Mouse (Mus musculus) testis, postnatal 10 days (tissue): Measurements from ENCODE around the gene Parn.

Source experiments
- DNase-seq: peaks from one replicate; pipeline ENCODE4 v3.0.0; 2021; ENCODE audit warnings: low spot score

Parn gene

DNA sequence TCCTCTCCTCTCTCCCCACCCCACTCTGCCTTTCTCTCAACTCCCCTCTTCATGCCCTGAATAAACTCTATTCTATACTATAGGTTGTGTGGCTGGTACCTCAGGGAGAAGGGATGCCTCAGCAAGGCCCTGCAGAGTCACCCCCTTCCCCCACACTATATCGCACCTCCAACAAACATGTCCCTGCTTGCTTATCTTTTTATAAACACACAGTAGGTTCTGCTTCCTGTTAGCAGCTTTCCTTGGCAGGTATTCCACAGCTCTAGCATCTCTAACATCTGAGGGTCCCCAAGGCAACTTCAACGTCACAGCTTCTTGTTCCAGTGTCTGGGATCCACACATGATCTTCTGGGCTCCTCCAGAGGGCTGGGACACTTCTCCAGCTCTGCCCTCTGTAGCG lies 117.3 kb downstream of the Parn start:
- no peak for DNase-seq

- no peak for DNase-seq
These were observed 118.0 kb downstream of the Parn start for GRCm38 (mm10) chr16:13549976-13550375.

DNA sequence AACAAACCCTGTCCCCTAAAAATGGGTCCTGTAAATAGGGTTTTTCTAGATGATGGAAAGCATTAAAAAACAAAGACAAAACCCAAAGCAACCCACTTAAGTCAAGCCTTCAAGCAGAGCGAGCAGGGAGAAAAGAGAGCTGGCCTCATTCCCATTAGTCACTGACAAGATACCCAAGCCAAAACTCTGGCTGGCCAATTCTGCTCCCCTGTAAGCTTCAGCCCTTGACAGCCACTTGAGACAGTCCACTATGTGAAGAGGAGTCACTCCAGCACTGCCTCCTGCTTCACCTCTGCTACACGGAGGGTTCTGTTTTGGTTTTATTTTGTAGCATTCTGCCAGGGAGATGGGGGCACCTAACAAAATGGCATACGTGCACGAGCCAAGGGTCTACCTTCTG lies 126.2 kb downstream of the Parn start:
- no peak for DNase-seq

GRCm38 (mm10) chr16:13541121-13541747 lies 126.7 kb downstream of the Parn start:
- DNase-seq = no peak

DNA sequence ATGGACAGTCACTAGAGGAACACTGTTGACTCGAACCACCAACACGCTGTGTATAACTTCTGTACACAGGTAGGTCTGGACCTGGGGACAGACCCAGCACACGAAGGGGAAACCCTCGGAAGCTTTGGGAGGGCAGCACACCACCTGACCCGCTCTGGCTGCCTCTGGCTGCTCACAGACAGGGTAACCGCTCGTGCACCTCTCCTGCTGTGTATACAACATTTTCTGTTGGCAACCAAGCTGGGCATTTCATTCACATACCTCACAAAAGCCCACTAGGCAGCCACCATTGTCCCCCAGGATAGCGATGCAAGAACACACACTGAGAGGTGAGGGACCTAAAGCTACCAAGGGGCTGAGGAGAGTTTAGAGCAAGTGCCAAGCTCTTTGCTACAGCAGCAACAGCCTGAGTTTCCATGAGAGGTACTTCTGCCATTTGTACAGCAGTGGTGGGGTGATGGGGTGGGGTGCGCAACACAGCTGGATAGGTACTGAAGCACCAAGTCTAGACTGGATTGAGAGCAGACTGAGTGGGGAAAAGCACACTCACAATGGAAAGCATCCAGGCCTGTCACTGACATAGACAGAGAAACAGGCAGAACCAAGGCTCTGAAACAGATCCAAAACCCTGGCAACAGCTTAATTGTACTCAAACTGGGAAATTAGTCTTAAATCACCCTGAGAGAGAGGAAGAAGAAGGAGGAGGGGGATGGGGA lies 128.9 kb downstream of the Parn start:
- no peak for DNase-seq

GRCm38 (mm10) chr16:13538213-13538932 lies 129.6 kb downstream of the Parn start:
- no peak for DNase-seq

DNA sequence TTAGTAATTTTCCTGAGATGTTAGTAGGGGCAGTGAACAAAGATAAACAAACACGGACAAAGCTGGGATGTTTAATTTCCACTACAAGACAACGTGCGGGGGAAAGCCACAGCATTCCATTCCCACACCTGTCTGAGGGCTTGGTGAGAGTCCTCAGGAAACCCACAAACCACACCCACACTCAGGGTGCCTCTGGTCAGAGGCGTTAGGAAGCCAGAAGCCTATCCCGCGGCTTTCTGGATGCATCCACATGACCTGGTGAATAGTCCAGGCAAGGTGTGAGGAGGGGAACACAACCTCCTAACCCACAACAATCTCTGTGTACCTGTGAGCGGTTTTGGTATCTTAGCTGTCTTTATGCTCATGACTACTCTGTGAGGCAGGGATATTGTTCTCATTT lies 131.6 kb downstream of the Parn start:
- DNase-seq = no peak

DNA sequence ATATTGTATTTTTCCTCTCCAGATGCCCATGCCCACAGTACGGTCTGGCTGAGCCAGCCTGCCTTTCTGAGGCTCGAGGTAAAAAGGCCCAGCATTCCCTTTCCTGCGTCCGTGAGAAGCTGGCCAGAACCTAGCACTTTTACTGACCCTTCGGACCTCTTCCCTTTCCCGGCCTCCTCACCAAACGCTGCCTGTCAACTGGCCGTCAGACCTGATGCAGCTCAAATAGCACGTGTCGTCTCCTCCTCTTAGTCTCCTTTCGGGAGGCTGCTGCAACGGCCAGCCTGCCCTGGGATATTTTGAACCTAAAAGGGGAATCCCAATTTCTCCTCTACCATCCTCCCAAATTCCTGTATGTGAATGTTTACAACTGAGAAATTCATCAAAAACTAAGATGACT lies 132.1 kb downstream of the Parn start:
- no peak for DNase-seq

DNA sequence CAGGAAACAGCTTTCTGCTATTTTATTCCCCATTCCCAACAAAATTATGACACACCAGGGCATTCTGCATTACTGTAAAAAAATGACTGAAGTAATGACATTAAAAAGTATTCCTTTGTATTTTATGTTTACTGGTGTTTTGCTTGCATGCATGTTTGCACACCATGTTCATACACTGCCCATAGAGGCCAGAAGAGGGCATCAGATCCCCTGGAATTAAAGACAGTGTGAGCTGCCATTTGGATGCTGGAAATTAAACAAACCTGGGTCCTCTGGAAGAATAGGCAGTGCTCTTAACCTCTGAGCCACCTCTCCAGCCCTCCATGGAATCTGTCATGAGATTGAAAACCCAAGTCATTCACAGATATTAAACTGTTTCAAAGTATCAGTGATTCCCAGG lies 135.1 kb downstream of the Parn start:
- DNase-seq = no peak

- no peak for DNase-seq
These were observed 136.7 kb downstream of the Parn start for GRCm38 (mm10) chr16:13531279-13531678.

DNA sequence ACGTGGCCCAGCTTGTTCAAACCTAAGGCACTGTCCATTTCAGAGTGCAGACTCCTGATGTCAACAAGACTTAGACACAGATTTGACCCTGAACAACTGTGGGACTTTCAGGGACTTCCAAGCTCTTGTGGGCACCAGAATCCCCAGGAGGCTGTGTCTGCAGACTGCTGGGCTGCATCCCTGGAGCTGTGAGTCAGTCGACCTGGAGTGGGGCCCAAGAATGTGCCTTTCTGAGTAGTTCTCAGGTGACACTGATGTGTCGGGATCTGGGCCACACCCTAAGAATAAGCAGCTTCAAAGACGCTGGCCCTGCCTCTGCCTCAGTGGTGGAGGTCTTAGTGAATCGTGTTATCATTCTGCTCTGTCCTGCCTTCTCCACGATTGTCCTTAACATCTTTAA lies 146.6 kb downstream of the Parn start:
- no peak for DNase-seq

- DNase-seq = no peak
These were observed 147.7 kb downstream of the Parn start for GRCm38 (mm10) chr16:13520301-13520700.

GRCm38 (mm10) chr16:13516214-13516613 lies 151.8 kb downstream of the Parn start:
- no peak for DNase-seq

- no peak for DNase-seq
These were observed 152.4 kb downstream of the Parn start for GRCm38 (mm10) chr16:13515524-13515923.

DNA sequence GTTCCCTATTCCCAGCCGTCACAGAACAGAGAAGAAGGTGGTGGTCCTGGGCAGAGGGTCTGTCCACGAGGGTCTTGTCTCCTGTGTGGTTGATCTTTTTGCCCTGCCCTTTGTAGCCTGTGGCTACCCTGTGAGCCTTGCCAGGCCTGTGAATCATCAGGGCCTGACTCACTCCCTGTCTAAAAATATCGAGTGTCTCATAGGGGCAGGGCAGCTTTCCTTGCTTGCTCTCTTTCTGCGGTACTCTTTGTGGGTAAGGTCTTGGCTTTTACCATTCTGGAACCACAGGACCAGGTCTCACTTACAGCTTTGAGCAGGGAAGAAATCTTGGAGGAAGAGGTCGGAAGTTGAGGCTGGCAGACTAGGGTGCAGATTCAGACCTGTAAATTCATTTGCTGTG lies 162.9 kb downstream of the Parn start:
- no peak for DNase-seq

DNA sequence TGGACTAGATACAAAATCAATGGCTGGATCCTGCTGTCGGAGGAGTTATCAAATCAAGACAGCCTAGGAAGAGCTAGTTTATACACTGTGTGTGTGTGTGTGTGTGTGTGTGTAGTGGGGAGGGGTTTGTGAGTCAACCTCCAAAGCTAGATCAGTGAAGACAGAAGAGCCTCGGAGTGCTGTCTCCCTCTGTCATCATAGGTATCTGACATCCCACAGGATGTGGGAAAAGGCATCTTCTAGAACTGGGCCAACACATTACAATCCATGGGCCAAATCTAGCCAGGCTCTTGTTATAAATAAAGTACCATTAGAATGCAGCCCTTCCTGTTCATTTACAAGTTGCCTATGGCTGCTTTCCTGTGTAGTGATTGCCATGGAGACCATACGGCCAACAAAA lies 163.5 kb downstream of the Parn start:
- DNase-seq = no peak

- DNase-seq = no peak
These were observed 169.0 kb downstream of the Parn start for GRCm38 (mm10) chr16:13498923-13499322.

DNA sequence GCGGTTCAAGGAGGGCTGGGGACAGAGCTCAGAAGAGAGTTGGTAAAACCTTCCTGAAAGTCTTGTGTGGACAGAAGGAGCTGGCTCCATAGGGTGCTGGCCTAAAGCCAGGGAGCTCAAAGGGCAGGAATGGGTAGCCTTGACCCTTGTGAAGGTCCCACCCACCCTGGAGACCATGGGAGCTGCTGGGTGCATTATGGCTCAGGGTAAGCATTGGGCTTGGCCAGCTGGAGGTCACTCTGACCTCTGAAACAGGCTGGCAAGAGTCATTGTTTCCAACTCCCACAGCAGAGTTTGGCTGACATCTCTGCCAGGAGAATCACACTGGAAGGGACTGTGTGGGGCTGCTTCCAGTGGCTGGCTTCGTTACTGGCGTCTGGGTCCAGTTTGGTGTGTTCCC lies 174.0 kb downstream of the Parn start:
- no peak for DNase-seq

GRCm38 (mm10) chr16:13492996-13493395 lies 175.0 kb downstream of the Parn start:
- no peak for DNase-seq

- DNase-seq = no peak
These were observed 176.2 kb downstream of the Parn start for GRCm38 (mm10) chr16:13491776-13492175.
